Mouse (Mus musculus): Measurements from ENCODE around the gene Acad8. TPM values are rescaled to one million over a fixed set of nuclear protein-coding genes. Genes with fewer than 3 reads are reported as not detected.

Gene Acad8
- polyA plus RNA-seq, 1 experiment from 2014 or later: 49.8 TPM

GRCm38 (mm10) chr9:27005933-27006332, 6.6 kb upstream of the Acad8 start:
- ATAC-seq (ENCODE audit: insufficient number of reproducible peaks, insufficient read depth, low FRiP score, low TSS enrichment): no peak
- no peak overlapping the region for H3K4me3 ChIP-seq
- no peak overlapping the region for H3K9ac ChIP-seq
- H3K4me1 ChIP-seq: peaks cover 8% of the 10 kb centered on the region
- no peaks in the 10 kb centered on the region for H3K27me3 ChIP-seq
- no peaks in the 10 kb centered on the region for H3K9me3 ChIP-seq
- 76% methylated on average over 1 of the region's 1 CpGs for WGBS
- H3K36me3 ChIP-seq: peaks cover 74% of the 10 kb centered on the region
- no peak overlapping the region for H3K27ac ChIP-seq
- no peak overlapping the region for H3K4me2 ChIP-seq (replicated peaks)

- ATAC-seq (ENCODE audit: insufficient number of reproducible peaks, insufficient read depth, low FRiP score, low TSS enrichment): no peak
- no peak overlapping the region for H3K4me2 ChIP-seq (replicated peaks)
- no peak overlapping the region for H3K4me3 ChIP-seq
- WGBS: 86% methylated on average over 3 of the region's 3 CpGs
- H3K27me3 ChIP-seq: no peaks in the 10 kb centered on the region
- no peak overlapping the region for H3K27ac ChIP-seq
- H3K36me3 ChIP-seq: peaks cover 67% of the 10 kb centered on the region
- H3K9me3 ChIP-seq: no peaks in the 10 kb centered on the region
- no peak overlapping the region for H3K9ac ChIP-seq
- peaks cover 15% of the 10 kb centered on the region for H3K4me1 ChIP-seq
These were observed 5.9 kb upstream of the Acad8 start for GRCm38 (mm10) chr9:27005231-27005630.

- ATAC-seq (ENCODE audit: insufficient number of reproducible peaks, insufficient read depth, low FRiP score, low TSS enrichment): peak; percentile 48
- 2% methylated on average over 29 of the region's 29 CpGs for WGBS
- Histone ChIP-seq H3K4me2 (replicated peaks) (peak overlapping the region; percentile 76), H3K4me1 (peaks cover 21% of the 10 kb centered on the region), H3K27ac (peak overlapping the region; percentile 51; the same call in 1 of the 2 replicates), H3K36me3 (peaks cover 9% of the 10 kb centered on the region), H3K27me3 (no peaks in the 10 kb centered on the region), H3K4me3 (peak overlapping the region; percentile 76), H3K9me3 (no peaks in the 10 kb centered on the region), H3K9ac (peak overlapping the region; percentile 76)
These were observed 501 bp downstream of the Acad8 start for GRCm38 (mm10) chr9:26998669-26999460.

- WGBS: 94% methylated on average over 2 of the region's 2 CpGs
- H3K27me3 ChIP-seq: no peaks in the 10 kb centered on the region
- no peak overlapping the region for H3K4me3 ChIP-seq
- no peak overlapping the region for H3K27ac ChIP-seq
- H3K4me2 ChIP-seq (replicated peaks): no peak overlapping the region
- no peak for ATAC-seq (ENCODE audit: insufficient number of reproducible peaks, insufficient read depth, low FRiP score, low TSS enrichment)
- no peaks in the 10 kb centered on the region for H3K36me3 ChIP-seq
- H3K4me1 ChIP-seq: peaks cover 21% of the 10 kb centered on the region
- H3K9ac ChIP-seq: no peak overlapping the region
- H3K9me3 ChIP-seq: no peaks in the 10 kb centered on the region
These were observed 1.9 kb downstream of the Acad8 start for GRCm38 (mm10) chr9:26997501-26997900.

GRCm38 (mm10) chr9:26997062-26997461, 2.3 kb downstream of the Acad8 start:
- Histone ChIP-seq H3K4me1 (peaks cover 21% of the 10 kb centered on the region), H3K4me3 (no peak overlapping the region), H3K36me3 (0 out of 2 replicates have a peak, but pooled peaks cover 2% of the 10 kb centered on the region), H3K4me2 (replicated peaks) (no peak overlapping the region), H3K9ac (no peak overlapping the region), H3K27ac (no peak overlapping the region), H3K9me3 (no peaks in the 10 kb centered on the region), H3K27me3 (no peaks in the 10 kb centered on the region)
- ATAC-seq (ENCODE audit: insufficient number of reproducible peaks, insufficient read depth, low FRiP score, low TSS enrichment): no peak
- WGBS: 88% methylated on average over 3 of the region's 3 CpGs

GRCm38 (mm10) chr9:26993900-26994299, 5.5 kb downstream of the Acad8 start:
- peaks cover 34% of the 10 kb centered on the region for H3K36me3 ChIP-seq
- no peaks in the 10 kb centered on the region for H3K27me3 ChIP-seq
- 0 out of 2 replicates have a peak, but pooled peaks cover 5% of the 10 kb centered on the region for H3K4me1 ChIP-seq
- WGBS: 72% methylated on average over 3 of the region's 3 CpGs
- H3K9me3 ChIP-seq: no peaks in the 10 kb centered on the region
- H3K4me2 ChIP-seq (replicated peaks): no peak overlapping the region
- H3K9ac ChIP-seq: no peak overlapping the region
- no peak for ATAC-seq (ENCODE audit: insufficient number of reproducible peaks, insufficient read depth, low FRiP score, low TSS enrichment)
- H3K27ac ChIP-seq: no peak overlapping the region
- no peak overlapping the region for H3K4me3 ChIP-seq

- Histone ChIP-seq H3K4me1 (0 out of 2 replicates have a peak, but pooled peaks cover 3% of the 10 kb centered on the region), H3K4me3 (no peak overlapping the region), H3K4me2 (replicated peaks) (no peak overlapping the region), H3K9ac (no peak overlapping the region), H3K36me3 (peaks cover 41% of the 10 kb centered on the region), H3K27me3 (no peaks in the 10 kb centered on the region), H3K27ac (no peak overlapping the region), H3K9me3 (no peaks in the 10 kb centered on the region)
- WGBS: 92% methylated on average over 10 of the region's 10 CpGs
- no peak for ATAC-seq (ENCODE audit: insufficient number of reproducible peaks, insufficient read depth, low FRiP score, low TSS enrichment)
These were observed 6.2 kb downstream of the Acad8 start for GRCm38 (mm10) chr9:26993118-26993517.

- H3K27me3 ChIP-seq: no peaks in the 10 kb centered on the region
- no peak overlapping the region for H3K9ac ChIP-seq
- H3K27ac ChIP-seq: no peak overlapping the region
- H3K9me3 ChIP-seq: no peaks in the 10 kb centered on the region
- H3K4me1 ChIP-seq: no peaks in the 10 kb centered on the region
- no peak overlapping the region for H3K4me2 ChIP-seq (replicated peaks)
- WGBS: 96% methylated on average over 4 of the region's 4 CpGs
- ATAC-seq (ENCODE audit: insufficient number of reproducible peaks, insufficient read depth, low FRiP score, low TSS enrichment): no peak
- H3K4me3 ChIP-seq: no peak overlapping the region
- H3K36me3 ChIP-seq: peaks cover 59% of the 10 kb centered on the region
These were observed 9.2 kb downstream of the Acad8 start for GRCm38 (mm10) chr9:26990181-26990580.

GRCm38 (mm10) chr9:26985668-26986277, 13.6 kb downstream of the Acad8 start:
- H3K4me2 ChIP-seq (replicated peaks): no peak overlapping the region
- peaks cover 63% of the 10 kb centered on the region for H3K36me3 ChIP-seq
- H3K9me3 ChIP-seq: no peaks in the 10 kb centered on the region
- no peak for ATAC-seq (ENCODE audit: insufficient number of reproducible peaks, insufficient read depth, low FRiP score, low TSS enrichment)
- no peaks in the 10 kb centered on the region for H3K27me3 ChIP-seq
- WGBS: 95% methylated on average over 6 of the region's 6 CpGs
- no peaks in the 10 kb centered on the region for H3K4me1 ChIP-seq
- H3K9ac ChIP-seq: no peak overlapping the region
- H3K4me3 ChIP-seq: no peak overlapping the region
- H3K27ac ChIP-seq: no peak overlapping the region

GRCm38 (mm10) chr9:26985090-26985613, 14.2 kb downstream of the Acad8 start:
- Histone ChIP-seq H3K4me2 (replicated peaks) (no peak overlapping the region), H3K4me3 (no peak overlapping the region), H3K27ac (no peak overlapping the region), H3K9me3 (no peaks in the 10 kb centered on the region), H3K27me3 (no peaks in the 10 kb centered on the region), H3K4me1 (no peaks in the 10 kb centered on the region), H3K9ac (no peak overlapping the region), H3K36me3 (peaks cover 57% of the 10 kb centered on the region)
- no peak for ATAC-seq (ENCODE audit: insufficient number of reproducible peaks, insufficient read depth, low FRiP score, low TSS enrichment)
- 93% methylated on average over 2 of the region's 2 CpGs for WGBS

GRCm38 (mm10) chr9:26978776-26979175, 20.6 kb downstream of the Acad8 start:
- H3K9ac ChIP-seq: no peak overlapping the region
- no peaks in the 10 kb centered on the region for H3K4me1 ChIP-seq
- no peak overlapping the region for H3K4me3 ChIP-seq
- 91% methylated on average over 3 of the region's 3 CpGs for WGBS
- no peaks in the 10 kb centered on the region for H3K9me3 ChIP-seq
- H3K4me2 ChIP-seq (replicated peaks): no peak overlapping the region
- no peaks in the 10 kb centered on the region for H3K27me3 ChIP-seq
- ATAC-seq (ENCODE audit: insufficient number of reproducible peaks, insufficient read depth, low FRiP score, low TSS enrichment): no peak
- peaks cover 56% of the 10 kb centered on the region for H3K36me3 ChIP-seq
- H3K27ac ChIP-seq: no peak overlapping the region

GRCm38 (mm10) chr9:26977754-26978153, 21.6 kb downstream of the Acad8 start:
- no peak for ATAC-seq (ENCODE audit: insufficient number of reproducible peaks, insufficient read depth, low FRiP score, low TSS enrichment)
- no peaks in the 10 kb centered on the region for H3K4me1 ChIP-seq
- no peak overlapping the region for H3K4me2 ChIP-seq (replicated peaks)
- H3K27ac ChIP-seq: no peak overlapping the region
- 91% methylated on average over 9 of the region's 9 CpGs for WGBS
- H3K9me3 ChIP-seq: no peaks in the 10 kb centered on the region
- no peak overlapping the region for H3K4me3 ChIP-seq
- no peaks in the 10 kb centered on the region for H3K27me3 ChIP-seq
- no peak overlapping the region for H3K9ac ChIP-seq
- H3K36me3 ChIP-seq: peaks cover 54% of the 10 kb centered on the region
